Mouse (Mus musculus) B cell, adult 62 days (primary cell): ENCODE data around the gene Chrng. TPM values are rescaled to one million over a fixed set of nuclear protein-coding genes. Genes with fewer than 3 reads are reported as not detected.

Experiments used
- total RNA-seq: library from RNA; stranded (reverse); gene quantifications from 4 replicates; pipeline ENCODE4 v1.2.4, GENCODE M21; 2023

Chrng gene
- not detected in 4 replicates for total RNA-seq

DNA sequence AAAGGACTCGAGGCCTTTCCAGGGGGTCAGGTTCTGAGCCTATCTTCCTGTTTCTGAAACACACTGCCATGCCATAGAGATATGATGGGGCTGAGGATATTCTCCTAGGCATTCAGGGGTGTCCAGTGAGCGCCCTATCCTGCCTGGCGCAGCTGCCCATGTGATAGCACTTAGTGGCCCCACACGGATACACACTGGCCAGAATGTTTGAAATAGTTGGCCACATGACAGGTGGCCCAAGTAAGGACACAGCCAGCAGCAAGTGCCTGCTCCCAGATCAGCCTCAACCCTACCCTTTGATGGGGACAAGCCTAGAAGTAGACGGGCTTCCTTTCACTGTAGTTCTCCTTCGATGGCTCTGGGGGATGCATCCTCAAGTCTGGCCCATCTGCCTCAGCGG, at the start of gene Chrng:
TSS of gene Chrng (plus strand) at position 193 of the 400 bp plus-strand sequence.

DNA sequence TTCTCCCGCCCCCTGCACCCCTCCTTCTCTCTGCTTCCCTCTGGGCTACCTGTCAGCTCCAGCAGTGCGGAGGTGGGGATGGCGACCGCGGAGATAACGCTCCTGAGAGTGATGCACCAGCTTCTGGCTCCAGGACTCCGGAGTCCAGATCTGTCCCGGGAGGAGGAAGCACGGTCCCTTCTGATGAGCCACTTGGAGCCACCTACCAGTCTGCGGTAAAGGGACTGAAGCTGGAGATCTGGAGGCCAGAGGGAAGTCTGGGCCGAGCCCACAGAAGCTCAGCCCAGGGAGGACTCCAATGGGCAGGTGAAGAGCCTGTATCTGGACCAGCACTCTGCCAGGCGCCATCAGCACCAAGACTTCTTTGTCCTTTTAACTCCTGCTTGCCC, 48.3 kb upstream of the Chrng start, which contains the start of gene Ecel1:
TSS of gene Ecel1 (minus strand) at position 323 of the 389 bp plus-strand sequence.

DNA sequence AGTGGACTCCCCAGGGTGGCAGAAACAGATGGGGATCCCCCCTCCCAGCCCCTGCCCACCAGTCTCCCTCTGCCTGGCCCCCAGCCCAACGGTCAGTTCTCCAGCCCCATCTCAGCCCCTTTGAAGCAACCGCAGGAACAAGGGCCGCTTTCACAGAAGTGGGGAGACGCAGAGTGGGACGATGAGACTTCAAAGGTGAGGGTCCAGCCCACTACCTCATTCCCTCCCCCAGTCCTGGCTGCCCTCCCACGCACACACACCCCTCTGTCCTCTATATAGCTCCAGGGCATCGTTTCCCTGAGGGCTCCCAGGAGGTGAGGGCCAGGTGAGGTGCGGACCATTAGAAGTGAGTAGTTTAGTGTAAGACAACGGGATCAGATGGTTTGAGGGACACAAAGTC, 21.4 kb upstream of the Chrng start, which contains the start of gene Prss56:
TSS of gene Prss56 (plus strand) at position 301 of the 400 bp plus-strand sequence.

DNA sequence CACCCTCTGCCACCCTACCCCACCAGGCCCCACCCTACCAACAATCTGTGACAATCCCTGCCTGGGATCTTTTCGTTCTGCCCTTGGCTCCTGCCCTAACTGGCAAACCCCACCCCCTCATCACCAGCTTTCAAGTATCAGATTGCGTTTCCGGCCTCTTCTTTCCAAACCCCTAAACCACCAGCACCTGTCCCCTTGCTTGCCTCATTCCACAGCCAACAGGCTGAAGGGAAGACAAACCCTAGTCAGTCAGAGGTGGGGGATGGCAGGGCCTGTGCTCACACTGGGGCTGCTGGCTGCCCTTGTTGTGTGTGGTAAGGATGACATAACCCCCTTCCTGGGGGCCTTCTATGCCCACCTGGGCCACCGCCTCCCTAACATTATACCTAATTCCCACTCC, 14.0 kb upstream of the Chrng start, which contains the start of gene Chrnd:
TSS of gene Chrnd (plus strand) at position 179 of the 400 bp plus-strand sequence.

DNA sequence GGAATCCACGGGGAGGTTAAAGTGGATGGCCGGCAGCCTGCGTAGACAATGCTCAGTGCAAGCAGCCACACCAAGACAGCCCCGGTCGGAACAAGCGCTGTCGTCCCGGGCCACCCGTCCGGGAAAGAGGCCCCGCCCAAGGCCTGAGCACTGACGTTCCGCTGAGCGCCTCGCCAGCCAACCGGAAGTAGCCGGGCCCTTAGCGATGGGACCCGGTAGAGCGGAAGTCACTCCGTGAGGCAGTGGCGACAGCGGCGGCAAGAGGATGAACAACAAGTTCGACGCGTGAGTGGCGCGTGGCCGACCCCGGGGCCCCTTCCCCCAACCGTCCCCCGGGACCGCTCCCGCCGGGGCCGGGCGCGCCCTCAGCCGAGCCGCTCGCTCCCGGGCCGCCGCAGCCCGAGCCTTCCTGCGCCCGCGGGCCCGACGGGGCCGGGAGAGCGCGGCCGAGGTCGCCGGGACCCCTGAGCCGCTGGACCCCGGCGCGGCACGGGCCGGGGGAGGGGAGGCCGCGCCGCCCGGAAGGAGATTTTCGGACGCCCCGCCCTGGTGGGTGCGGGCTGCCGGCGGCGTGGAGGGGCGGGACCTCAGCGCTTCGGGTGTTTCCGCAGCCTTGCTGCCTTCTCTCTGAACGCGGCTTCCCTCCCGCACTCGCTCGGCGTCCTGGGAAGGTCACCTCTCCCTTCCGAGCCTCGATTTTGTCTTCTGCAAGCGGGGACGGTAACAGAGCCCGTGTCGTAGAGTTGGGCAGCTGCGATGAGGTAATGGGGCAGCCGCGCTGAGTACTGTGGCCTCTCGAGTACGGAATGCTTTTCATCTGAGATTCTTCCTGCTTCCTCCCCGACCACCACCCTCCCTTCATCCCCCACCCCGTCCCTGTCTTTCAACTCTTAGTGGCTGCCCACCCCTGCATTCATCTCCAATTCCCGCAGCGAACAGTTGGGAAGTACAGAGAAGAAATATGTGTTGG, 9.6 kb downstream of the Chrng start, which contains the start of gene Eif4e2:
TSS of gene Eif4e2 (plus strand) at position 180 of the 970 bp plus-strand sequence.

Other genes with a start within 250 kb of the Chrng start
- not detected in 4 replicates for gene Alppl2, start 114.7 kb upstream of the Chrng start, total RNA-seq
- not detected in 4 replicates for gene Alpi, start 103.1 kb upstream of the Chrng start, total RNA-seq
- not detected in 4 replicates for gene Akp3, start 79.7 kb upstream of the Chrng start, total RNA-seq
- 0.40 TPM in 1 of 4 replicates, not detected in the others for gene Ecel1, start 48.1 kb upstream of the Chrng start, total RNA-seq
- not detected in 4 replicates for gene Prss56, start 21.3 kb upstream of the Chrng start, total RNA-seq
- not detected in 4 replicates for gene Chrnd, start 14.1 kb upstream of the Chrng start, total RNA-seq
- 112 to 124 TPM (median 117 TPM) in 4 replicates for gene Eif4e2, start 9.3 kb downstream of the Chrng start, total RNA-seq
- 0.46 TPM in 1 of 4 replicates, not detected in the others for gene Efhd1, start 59.7 kb downstream of the Chrng start, total RNA-seq
- 112 to 143 TPM (median 127 TPM) in 4 replicates for gene Gigyf2, start 122.3 kb downstream of the Chrng start, total RNA-seq
- not detected in 4 replicates for gene Kcnj13, start 190.1 kb downstream of the Chrng start, total RNA-seq